Mouse (Mus musculus) pancreas, adult 10 weeks (tissue): ENCODE measurements around the gene Olfr502. TPM values are rescaled to one million over a fixed set of nuclear protein-coding genes. Genes with fewer than 3 reads are reported as not detected.

Source experiments
- polyA plus RNA-seq: library from polyadenylated mRNA; stranded (reverse); fragments of 350-450 nt; fragmentation: Illumina TruSeq; extraction: RNeasy Lipid Tissue Mini Kit (QIAGEN cat#74804); gene quantifications from one replicate; pipeline ENCODE4 v1.2.3, GENCODE M21; 2015; ENCODE audit warnings: low read depth, low replicate concordance; ENCODE audit not compliant: insufficient read depth

The Olfr502 gene
- not detected for polyA plus RNA-seq

DNA sequence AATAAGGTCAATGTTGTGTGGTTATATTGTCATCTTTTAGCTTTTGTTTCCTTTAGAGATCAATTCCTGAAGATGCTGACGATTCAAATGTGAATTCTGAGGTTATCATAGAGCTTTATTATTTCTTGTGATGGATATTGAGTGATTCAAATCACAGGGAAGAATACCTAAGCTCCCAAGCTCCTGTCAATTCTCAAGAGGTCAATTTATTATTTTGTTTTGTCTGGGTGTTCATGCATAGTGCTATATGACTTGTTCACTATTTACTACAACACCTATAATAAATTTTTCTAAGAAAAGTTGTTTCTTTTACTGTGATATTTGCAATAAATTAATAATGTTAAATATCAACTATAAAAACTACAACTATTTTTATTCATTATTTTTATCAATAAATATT is at the start of gene Olfr502:
TSS of gene Olfr502 (minus strand) at position 101 of the 400 bp plus-strand sequence.

DNA sequence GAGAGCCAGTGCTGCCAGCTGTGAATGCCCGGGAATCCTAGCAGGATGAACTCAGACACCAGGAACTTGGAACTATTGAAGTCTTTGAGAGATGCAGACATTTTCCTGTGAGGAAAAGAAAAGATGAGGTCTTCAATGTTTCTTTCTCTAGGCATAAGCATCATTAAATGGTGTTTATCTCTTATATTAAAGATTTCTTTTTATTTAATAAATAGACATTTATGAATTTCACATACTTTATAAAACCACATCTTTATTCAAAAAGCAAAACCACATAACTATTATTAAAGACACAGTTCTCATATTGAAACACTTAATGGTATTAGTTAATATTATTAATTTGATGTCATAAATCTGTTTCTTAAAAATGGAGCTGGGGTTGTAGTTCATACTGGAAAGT is 40.8 kb upstream of the Olfr502 start, which contains the start of gene Olfr504:
TSS of gene Olfr504 (minus strand) at position 101 of the 400 bp plus-strand sequence.

DNA sequence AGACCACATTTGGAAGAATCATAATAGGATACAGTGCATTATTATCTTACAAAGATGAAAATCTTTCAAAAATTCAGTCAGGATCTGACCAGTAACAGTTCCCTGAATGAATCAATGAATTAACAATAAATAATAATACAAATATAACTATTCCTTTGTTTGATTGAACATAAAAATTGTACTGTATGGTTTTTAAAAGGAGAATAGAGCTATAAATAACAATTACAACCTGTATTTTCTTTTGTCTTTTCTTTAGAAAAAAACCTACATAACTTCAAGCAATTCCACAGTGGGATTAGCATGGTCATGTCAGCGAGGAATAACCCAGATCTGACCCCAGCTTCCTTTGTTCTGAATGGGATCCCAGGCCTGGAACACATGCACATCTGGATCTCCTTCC is 19.4 kb upstream of the Olfr502 start, which contains the start of gene Olfr503:
TSS of gene Olfr503 (plus strand) at position 301 of the 400 bp plus-strand sequence.

Other genes starting within 250 kb of the Olfr502 start
- gene Olfr490, start 236.1 kb downstream of the Olfr502 start, polyA plus RNA-seq, result not detected
- gene Olfr491, start 211.6 kb downstream of the Olfr502 start, polyA plus RNA-seq, result not detected
- not detected for gene Olfr492, start 201.4 kb downstream of the Olfr502 start, polyA plus RNA-seq
- gene Olfr493, start 178.1 kb downstream of the Olfr502 start, polyA plus RNA-seq, result not detected
- gene Olfr494, start 159.7 kb downstream of the Olfr502 start, polyA plus RNA-seq, result not detected
- gene Olfr495, start 131.9 kb downstream of the Olfr502 start, polyA plus RNA-seq, result not detected
- not detected for gene Olfr497, start 104.6 kb downstream of the Olfr502 start, polyA plus RNA-seq
- gene Olfr498, start 59.7 kb downstream of the Olfr502 start, polyA plus RNA-seq, result not detected
- not detected for gene Olfr503, start 19.5 kb upstream of the Olfr502 start, polyA plus RNA-seq
- gene Olfr504, start 40.7 kb upstream of the Olfr502 start, polyA plus RNA-seq, result not detected
- not detected for gene Olfr506, start 85.7 kb upstream of the Olfr502 start, polyA plus RNA-seq
- gene Olfr507, start 96.7 kb upstream of the Olfr502 start, polyA plus RNA-seq, result not detected
- not detected for gene Olfr508, start 104.9 kb upstream of the Olfr502 start, polyA plus RNA-seq
- not detected for gene Olfr509, start 126.8 kb upstream of the Olfr502 start, polyA plus RNA-seq
- gene Olfr510, start 141.4 kb upstream of the Olfr502 start, polyA plus RNA-seq, result not detected
- not detected for gene Olfr512, start 188.3 kb upstream of the Olfr502 start, polyA plus RNA-seq
- not detected for gene Olfr513, start 225.9 kb upstream of the Olfr502 start, polyA plus RNA-seq